Mouse (Mus musculus): ENCODE results near the gene Gm11639.

DNA sequence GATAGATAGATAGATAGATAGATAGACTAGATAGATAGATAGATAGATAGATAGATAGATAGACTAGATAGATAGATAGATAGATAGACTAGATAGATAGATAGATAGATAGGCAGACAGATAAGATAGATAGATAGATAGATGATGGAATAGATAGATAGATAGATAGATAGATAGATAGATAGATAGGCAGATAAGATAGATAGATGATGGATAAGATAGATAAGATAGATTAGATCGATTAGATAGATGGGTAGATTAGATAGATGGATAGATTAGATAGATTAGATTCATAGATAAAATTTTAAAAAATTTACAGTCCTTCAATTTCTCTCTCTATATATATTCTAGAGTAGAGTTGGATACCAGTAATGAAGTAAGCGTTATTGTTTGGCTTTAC, 282.9 kb downstream of the Gm11639 start:
- no peak for TF ChIP-seq CTCF (IDR thresholded peaks at IDR 0.05; ENCODE audit: borderline replicate concordance, insufficient read depth, low read depth, low read length)
- no peak for TF ChIP-seq POLR2A (IDR thresholded peaks at IDR 0.05; ENCODE audit: borderline replicate concordance, insufficient read depth, low read length)
